Mouse (Mus musculus): ENCODE measurements around the gene Catsperz.
"Not testable (repeated sequence)": the region's sequence is repeated elsewhere in the genome, so short reads cannot be mapped to it uniquely, and the experiment has no call there.

The Catsperz gene

DNA sequence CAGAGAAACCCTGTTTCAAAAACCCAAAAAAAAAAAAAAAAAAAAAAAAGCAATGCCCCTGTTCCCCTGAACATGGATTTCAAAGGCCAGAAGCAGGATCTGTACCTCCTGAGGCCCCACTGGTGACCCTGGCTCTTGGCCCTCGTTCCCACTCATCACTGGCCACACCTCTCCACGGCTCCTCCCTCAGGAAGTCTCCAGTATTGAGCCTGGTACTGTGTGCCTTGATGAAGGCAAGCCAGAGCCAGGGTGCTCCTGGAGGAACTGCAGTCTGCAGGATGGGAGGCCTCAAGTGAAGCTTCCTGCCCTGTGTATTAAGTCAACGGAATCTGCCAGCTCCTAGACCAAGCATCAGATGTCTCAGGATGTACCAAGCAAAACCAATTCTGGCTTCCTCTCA is 19.0 kb downstream of the Catsperz start:
- no peak for DNase-seq

DNA sequence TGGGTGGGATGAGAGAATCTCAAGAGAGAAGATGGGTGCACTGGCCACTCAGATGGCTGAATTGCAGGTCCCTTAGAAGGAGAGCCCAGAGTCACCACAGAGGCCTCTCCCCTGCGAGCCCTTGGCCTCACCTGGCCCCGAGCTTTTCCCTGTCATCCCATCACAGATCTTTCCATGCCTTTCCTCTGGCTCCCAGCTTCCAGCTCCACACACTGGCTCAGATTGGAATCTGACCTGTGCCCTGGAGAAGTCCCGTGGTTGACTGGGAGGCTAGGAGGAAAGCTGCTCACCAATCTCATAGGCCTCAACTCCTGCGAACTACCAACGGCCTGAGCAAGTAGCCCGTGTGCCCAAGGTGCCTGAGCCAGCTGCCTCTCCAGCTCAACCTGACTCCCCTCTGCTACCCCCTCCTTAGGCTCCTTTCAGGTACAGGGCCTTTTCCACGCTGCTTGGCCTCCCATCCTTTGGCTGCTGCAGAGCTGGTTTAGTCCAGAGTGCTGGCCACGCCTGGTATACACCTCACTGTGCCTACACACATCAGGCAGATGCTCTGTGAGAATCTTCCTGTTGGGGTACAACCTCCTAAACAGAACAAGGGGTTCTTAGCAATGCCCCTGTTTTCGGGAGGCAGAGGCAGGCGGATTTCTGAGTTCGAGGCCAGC is 19.6 kb downstream of the Catsperz start:
- DNase-seq: no peak

DNA sequence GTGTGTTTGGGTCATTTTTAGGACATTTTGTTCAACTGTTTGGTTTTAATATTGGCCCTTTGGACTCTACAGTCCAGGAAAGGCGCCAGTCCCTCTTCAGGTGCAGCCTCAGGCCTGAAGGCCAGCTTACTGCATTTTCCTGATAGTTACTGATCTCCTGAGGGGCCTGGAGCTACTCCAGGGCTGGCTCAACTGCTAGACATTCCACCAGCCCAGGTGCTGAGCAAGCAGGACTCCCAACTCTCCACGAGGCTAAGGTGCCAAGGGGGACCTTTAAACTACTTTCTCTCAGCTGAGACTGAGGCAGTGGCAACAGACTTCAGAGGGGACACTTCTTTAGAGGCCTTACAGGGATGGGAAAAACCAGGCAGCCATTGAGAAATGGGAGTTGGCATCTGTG is 20.3 kb downstream of the Catsperz start:
- no peak for DNase-seq

DNA sequence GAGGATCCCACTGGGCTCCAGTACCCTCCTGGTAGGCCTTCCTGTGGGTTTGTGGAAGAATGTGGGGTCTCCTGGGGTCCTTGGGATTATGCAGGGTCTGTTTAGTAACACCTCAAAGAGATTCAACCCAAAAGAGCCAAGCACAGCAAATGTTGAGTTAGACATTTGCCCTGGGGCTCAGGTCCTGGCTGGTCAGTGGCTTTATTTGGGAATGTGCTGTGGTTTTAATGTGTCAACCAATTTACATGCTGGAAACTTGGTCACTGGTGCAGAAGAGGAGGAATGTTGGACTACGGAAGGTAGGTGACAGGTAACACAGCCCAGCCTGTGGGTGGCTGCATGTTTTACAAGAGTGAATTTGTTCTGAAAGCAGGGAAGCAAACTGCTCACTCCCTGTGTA is 22.1 kb downstream of the Catsperz start:
- DNase-seq: no peak

DNA sequence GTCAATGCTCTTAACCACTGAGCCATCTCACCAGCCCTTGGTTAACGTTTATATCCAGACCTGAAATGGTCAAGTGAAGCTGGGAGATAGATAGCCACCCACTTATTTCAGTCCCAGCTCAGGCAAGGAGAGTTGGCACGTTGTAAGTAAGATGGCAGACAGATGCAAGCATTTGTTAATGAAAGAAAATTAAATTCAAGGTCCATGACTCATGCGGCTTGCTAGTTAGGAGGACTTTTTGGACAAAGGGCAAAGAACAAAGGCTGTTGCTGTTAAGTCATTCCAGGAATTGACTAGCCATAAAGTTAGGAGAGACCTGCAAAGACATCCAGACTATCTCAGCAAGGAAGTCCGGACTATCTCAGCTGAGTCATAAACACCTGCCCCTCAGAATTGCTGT is 25.5 kb downstream of the Catsperz start:
- no peak for DNase-seq

DNA sequence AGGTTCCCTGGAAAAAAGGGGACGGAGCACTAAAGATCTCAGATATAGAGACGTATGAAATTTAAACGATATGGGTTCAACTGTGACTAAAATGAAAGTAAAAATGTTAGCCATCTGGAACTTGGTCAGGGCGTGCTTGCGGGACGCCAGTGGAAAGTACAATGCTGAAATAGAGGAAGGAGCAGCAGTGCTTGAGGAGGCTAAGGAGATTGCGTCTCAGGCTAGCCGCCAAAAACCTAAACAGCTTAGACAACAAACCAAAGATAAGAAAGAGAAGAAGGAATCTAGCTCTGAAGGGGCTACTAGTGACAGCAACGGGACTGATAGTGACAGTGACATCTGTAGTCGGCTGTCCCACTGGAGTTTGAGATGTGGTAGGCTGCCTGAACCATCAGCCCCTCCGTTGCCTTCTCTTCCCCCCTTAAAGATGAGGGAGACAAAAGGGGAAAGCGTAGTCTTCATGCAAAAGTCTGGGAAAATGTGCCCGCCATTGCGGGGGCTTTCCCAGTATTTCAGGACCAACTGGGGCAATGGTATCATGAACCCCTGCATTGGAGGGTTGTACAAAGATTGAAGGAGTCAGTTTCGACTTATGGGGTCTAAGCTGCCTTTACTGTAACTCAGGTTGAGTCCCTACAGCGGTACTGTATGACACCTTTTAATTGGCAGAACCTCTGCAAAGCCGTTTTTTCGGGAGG is 29.4 kb downstream of the Catsperz start:
- DNase-seq: not testable (repeated sequence)

DNA sequence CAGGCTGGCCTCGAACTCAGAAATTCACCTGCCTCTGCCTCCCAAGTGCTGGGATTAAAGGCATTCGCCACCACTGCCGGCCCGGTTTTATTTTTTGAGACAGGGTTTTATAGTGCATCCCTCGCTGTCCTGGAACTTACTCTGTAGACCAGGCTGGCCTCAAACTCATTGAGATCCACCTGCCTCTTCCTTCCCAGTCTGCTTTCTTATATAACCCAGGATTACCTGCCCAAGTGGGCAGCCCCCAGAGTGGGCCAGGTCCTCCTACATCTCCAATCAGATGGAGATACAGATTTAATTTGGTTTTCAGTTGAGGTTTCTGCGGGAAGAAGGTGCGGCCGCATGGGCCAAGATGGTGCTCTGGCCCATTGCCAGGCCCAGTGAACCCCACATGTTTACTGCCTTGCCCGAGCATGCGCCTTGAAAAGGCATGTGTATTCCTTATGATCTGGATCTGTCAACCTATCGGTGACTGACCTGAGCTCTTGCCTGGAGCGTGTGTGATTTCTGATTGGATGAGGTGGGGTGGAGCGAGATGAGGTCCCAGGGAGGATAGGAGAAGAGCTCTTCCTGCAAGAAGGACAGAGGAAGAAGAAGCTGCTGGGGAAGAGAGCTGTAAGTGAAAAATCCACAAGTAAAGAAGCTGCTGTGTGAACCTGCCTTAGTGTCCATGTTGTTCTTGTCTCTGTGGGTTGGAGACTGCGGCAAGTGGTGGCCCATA is 31.3 kb downstream of the Catsperz start:
- no peak for DNase-seq

DNA sequence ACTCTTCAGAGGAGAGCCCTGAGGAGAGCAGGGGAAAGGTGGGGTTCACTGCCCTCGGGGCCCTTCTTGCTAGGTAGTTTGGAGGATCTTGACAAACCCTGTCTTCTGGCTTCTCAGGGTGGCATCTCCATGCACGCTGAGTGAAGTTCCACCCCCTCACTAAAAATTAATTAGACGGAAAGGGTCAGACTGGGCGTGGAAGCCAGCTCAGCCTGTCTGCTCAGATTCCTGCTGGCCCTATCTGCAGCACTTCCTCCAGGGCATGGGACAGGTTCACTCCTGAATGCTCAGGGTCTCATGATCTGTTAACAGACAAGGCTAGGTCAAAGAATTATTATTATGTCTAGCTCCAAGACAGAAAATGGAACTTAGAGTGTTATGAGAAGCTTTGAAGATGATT is 32.7 kb downstream of the Catsperz start:
- DNase-seq: no peak

DNA sequence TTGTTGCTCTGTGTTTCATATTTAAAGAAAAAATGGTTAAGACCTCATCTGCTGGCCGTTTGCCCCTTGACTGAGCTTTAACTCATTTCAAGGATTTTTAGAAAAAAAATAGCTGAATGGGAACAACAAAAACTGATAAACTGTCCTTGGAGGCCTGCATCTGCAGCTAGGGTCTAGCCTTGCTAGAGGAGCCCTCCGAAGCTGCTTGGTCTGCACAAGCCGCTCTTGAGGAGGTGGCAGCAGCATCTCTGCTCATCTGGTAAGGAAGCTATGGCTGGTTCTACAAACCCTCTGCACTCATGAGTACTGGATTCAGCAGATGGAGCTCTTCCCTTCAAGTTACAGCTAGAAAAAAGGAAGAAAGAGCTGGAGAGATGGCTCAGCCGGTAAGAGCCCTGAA is 47.2 kb downstream of the Catsperz start:
- DNase-seq: no peak

DNA sequence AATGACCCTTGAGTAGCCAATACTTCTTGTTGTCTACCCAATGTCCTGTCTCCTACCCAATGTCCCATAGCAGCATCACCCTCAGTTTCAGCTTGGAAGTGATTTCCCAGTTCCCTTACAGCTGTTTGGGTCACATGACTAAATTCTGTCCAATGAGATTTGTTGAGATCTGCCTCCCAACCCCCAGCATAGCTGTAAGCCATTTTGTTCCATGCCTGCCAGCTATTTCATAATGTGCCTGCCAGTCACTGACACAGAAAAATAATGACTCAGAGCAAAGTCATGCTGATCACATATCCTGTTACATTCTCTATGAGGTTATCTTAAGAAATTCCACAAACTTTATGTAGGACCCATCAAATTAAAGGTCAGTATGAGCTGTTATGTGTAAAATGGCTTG is 48.4 kb downstream of the Catsperz start:
- DNase-seq: no peak

DNA sequence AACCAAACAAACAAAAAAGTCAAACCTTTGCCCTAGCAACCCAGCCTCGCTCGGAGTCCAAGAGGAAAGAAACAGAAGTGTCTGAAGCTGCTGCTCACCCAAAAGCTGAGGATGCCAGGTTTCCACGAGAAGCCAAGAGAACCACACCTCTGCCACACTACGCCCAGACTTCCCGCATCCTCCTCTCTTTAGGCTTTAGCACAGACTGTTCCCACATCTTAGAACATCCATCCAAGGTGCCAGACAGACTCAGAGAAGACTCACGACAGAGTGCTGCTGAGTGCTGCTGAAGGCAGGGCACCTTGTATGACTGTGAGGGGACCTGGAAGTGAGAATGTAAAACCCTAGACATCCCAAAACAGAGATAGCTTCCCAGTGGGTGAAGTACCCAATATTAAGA is 49.3 kb downstream of the Catsperz start:
- no peak for DNase-seq

DNA sequence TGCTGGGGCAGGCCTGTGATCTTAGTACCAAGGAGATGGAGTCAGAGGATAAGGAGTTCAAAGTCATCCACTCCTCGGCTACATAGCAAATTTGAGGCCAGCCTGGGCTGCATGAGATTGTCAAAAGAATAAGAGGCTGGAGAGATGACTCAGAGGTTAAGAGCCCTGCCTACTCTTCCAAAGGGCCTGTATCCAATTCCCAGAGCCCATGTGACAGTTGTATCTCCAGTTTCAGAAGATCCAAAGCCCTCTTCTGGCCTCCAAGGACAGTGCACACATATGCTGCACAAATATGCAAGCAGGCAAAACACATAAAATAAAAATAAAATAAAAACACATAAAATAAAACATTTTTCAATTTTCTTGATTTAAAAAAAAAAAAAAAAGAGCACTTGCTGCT is 50.9 kb downstream of the Catsperz start:
- no peak for DNase-seq

DNA sequence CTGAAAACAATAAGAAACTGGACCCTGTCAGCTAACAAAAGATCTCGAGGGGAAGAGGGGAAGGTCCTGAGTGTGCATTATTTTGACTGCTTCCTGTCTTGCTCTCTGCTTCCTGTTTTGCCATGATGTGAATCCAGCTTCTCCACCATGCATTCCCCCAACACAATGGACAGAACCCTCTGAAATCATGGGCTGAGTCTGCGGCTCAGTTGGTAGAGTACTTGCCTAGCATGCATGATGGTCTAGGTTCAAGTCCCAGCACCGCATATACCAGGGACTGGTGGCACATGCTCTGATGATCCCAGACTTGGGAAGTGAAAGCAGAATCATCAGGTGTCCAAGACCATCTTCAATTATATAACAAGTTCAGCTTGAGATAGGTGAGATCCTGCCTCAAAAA is 52.5 kb downstream of the Catsperz start:
- DNase-seq: no peak

All from lung, adult 18-20 months (tissue).